Mouse (Mus musculus) kidney, postnatal 10 days (tissue): ENCODE results near the gene Cwc22.
"Not testable (repeated sequence)": the region's sequence is repeated elsewhere in the genome, so short reads cannot be mapped to it uniquely, and the experiment has no call there.

ENCODE experiments used
- DNase-seq: peaks from one replicate; pipeline ENCODE4 v3.0.0; 2021; ENCODE audit warnings: mixed read lengths

Cwc22 gene

DNA sequence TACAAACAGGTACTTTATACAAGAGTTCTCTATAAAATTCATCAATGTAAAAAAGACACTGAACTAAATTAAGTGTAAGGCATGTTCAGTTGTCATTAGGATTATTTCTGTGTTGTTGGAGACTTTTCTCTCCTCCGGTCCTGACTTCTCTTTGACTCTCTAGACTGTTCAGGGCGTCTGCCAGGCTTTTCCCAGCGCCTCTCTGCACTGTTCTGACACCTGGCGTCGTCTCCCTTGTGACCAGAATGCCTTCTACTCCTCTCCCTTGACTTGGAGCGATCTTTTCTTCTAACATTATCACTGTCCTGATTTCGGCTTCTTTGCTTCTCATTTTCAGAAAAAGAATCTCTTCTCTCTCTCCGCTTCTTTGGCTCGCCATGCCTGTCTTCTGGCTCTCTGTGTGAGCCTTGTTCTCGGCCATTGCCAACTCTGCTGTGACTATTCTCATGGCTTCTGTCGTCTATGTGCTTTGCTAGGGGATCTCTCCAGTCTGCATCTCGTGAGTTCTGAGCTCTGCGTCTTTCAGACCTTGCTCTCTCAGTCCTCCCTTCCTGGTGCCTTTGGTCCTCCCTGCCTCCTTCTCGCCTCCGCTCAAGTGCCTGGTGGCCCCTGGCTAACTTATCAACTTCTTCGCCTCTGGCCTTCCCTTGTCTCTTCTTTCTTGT lies 50.1 kb downstream of the Cwc22 start:
- not testable (repeated sequence) for DNase-seq

DNA sequence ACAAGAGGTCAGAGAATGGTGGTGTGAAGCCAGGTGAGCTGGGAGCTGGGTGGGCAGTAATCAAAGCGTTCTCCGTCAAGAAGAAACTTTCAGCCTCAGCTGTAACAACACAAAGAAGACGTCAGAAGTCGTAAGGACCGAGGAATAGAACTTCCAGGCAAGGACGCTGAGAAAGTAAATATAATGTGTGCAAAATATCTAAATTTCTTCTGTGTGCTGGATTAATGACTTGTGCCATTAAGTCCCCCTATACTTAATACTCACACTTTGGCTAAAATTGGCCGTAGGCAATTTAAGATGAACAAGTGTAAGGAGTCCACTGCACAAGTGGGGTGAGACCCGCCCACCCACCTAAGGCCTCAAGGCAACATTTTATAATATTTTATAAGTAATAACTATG lies 51.3 kb downstream of the Cwc22 start:
- DNase-seq: no peak

DNA sequence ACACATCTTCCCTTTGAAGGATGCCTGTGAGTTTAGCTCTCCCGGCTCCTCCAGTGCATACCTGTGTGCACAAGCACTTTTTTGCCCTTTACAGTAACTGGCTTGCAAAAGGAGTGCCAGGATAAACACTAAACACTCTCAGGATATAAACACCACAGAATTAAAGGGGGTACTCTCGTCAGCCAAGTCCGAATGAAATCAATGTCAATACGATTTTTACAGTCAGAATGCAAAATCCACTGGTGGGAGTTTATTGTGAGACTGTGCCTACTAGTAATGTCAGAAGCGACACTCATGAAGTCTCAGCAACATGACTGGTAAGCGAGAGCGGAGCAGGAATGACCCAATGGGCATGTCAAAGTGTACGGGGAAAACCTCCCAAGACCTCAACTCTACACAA lies 52.7 kb downstream of the Cwc22 start:
- DNase-seq: no peak

DNA sequence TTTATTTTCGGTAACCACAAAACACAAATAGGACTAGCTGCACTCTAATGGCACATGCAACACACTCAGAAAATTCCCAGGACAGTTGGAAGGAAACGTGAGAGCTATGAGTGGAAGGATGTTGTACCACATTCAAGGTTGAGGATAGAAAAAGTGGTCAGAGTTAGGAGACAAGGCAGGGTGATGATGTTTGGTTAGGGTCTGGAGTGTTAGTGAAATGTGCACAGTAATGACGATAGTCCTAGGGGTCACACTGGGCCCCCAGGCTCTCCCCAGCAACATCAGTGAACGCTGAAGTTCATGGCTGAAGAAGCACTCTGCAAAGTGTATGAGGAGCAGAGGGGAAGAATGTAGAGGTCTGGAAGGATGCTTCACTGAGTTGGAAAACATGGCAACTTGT lies 53.6 kb downstream of the Cwc22 start:
- DNase-seq: no peak

DNA sequence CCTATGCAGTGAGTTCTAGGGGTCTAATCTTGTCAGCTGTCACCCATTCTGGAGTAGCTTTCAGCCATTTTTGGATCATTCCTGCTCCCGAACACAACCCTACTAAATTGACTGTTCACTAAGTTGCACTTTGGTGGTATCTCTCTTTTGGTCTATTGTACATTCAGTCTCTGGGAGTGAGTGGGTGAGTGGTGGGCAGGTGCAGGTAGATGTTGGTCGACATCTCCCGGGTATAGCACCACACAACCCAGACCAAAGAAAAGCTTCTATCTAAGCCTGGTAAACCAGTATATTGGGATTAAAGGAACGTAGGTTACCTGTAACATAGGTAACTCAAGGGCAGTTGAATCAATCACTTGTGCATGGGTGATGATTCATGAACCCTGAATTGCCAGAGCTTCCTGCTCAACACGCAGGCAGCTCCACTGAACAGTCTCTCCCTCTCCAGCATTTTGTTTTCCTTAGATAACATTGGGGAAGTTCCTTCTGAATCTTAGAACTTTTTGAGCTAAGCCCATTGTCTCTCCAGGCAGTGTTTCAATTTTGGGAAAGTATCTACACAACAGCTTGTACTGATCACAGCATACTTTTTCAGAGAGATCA lies 55.2 kb downstream of the Cwc22 start:
- DNase-seq: no peak

DNA sequence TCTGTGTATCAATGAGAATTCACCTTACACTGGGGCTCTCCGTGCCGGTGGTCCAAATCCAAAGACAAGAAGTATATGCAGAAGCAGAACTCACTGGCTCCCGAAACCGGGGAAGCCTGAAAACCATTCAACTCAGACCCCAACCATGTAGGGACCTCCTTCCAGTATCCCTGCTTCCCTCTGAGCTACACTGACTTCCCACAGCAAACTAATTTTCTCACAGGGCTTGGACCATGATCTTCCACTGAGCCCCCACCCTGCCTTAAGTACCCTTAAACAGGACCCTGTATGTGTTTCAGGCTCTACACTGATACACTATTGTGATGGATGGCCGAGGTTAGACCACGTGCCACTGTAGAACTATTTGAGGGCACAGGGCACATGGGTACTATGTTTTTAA lies 56.2 kb downstream of the Cwc22 start:
- DNase-seq: no peak

DNA sequence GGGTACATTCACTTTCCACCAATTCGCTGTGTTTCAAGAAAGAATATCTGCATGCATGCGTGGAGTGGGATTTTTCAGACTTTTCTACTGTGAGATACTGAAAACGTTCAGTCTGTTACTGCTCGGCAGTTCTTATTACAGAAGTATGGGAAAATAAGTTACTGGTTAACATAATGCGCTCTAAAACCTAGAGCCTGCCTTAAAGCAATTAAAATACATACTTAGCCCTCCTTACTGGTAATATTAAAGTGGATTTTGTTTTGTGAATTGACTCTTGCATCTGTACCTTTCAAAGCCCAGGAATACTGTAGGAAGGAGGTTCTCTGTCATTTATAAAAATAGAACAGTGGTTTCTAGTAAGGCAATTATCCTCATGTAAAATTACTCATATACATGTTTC lies 56.8 kb downstream of the Cwc22 start:
- no peak for DNase-seq

DNA sequence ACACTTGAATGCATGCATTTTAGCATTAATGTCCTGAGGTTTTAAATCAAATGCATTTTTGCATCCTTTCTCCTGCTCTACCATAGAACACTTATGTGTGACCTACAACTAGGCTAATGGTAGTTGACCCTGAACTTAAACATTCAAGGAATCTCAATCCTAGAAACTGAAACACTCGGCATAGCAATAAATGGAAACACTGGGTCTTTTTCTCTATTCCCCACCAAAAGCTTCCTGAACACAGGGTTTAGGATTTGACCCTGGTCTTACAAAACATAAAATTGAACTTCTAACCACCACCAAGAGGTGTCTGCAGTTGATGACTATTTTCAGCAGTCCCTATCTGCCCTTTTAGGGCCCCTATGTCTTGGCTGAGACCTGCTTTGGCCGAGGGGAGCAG lies 57.3 kb downstream of the Cwc22 start:
- DNase-seq: no peak

DNA sequence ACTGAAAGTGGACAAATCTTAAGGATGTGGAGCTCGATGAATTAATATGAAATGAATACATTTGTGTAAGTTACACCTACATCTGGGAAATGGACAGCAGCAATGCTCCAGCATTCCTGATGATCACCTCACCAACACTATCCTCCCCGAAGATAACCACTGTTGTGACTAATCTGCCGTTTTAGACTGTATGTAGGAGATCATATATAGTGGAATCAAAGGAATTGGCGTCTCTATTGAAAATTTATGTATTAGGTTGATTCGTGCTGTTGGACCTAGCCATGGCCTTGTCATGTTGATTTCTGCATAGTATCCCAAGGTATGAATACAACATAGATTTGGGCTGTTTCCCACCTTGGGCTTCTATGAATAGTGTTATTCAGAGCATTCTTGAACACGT lies 58.1 kb downstream of the Cwc22 start:
- no peak for DNase-seq

DNA sequence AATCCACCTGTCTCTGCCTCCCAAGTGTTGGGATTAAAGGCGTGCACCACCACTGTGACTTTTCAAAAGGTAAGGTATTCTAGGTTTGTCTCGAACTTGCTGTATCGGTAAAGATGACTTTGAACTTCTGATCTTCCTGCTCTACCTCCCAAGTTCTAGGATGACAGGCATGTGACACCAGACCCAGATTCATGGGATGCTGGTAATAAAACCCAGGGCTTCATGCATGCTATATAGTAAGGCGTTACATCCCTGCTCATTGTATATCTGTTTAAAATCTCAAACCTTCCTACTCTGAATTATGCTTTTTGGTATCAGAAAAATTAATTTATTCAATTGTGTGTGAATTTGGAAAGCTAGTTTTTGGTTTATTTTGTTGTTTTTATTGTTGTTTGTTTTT lies 59.0 kb downstream of the Cwc22 start:
- no peak for DNase-seq

DNA sequence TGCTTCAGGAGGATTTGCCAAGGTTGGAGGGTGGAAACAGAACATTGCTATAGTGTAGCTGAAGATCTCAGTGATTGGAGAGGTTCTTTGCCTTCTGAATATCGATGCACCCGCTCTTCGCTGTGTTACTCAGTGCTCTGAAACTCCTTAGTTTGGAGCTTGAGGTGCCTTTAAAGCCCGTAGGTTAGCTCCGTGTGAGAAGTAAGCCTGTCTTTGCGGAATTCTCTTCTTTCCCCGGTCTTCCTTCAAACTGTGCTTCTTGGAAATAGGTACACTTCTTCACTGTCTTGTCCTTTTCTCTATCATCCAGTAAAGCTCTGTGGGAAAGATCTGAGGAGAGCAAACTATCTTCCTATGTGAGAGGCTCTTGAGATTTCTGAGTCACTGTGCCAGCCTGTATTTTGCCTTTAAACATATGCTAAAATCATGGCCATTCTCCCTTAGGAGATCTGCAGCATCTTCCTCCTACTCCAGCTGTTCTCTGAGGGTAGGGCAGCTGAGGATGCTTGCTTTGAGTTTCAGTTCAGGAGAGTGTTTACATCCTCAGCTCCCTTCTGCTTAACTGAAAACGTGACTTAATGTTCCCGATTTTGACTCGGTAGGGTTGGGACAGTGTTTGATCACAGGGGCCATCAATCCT lies 60.6 kb downstream of the Cwc22 start:
- DNase-seq: no peak

DNA sequence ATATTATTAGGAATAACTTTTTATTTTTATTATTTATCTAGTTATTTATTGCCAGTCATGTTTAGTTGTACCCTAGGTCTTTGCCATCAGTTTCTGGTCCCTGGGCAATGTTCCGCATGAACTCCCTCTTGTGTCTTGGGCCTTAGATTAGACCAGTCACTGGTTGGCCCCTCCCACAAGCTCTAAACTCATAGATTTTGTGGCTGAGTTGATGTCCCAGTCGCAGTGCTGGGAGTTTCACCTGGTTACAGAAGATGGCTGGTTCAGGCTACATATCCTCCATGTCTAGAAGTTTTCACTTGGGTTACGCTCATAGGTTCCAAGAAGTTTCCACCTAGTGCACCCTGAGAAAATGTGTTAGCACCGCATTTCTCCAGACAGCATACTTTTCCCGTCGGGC lies 61.1 kb downstream of the Cwc22 start:
- no peak for DNase-seq

DNA sequence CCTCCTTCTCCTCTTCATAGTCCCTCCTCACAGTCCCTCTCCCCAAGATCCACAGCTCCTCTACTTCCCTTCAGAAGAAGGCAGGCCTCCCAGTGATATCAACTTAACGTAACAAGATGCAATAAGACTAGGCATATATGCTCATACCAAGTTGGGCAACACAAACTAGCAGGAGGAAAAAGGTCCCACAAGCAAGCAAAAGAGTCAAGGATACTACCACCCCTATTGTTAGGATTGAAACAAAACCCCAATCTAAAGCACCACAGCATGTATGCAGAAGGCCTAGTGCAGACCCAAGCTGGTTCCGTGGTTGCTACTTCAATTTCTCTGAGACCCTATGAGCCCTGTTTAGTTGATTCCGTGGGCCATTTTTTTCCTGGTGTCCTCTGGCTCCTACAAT lies 61.7 kb downstream of the Cwc22 start:
- no peak for DNase-seq

DNA sequence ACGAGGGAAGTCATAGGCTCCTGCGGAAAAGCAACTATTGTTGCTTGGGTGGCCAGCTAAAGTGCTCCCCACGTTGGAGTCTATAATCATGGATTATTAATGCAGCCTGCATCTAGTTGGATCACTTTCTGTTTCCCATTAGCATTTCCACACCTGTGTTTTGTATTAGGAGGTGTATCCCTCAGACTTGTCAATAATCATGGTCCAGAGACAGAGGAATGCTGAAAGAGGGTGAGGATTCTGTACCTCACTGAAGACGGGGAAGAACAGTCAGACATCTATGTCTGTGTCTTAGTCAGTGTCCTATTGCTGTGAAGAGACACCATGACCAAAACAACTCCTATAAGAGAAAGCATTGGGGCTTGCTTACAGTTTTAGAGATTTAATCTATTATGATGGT lies 63.2 kb downstream of the Cwc22 start:
- DNase-seq: no peak

DNA sequence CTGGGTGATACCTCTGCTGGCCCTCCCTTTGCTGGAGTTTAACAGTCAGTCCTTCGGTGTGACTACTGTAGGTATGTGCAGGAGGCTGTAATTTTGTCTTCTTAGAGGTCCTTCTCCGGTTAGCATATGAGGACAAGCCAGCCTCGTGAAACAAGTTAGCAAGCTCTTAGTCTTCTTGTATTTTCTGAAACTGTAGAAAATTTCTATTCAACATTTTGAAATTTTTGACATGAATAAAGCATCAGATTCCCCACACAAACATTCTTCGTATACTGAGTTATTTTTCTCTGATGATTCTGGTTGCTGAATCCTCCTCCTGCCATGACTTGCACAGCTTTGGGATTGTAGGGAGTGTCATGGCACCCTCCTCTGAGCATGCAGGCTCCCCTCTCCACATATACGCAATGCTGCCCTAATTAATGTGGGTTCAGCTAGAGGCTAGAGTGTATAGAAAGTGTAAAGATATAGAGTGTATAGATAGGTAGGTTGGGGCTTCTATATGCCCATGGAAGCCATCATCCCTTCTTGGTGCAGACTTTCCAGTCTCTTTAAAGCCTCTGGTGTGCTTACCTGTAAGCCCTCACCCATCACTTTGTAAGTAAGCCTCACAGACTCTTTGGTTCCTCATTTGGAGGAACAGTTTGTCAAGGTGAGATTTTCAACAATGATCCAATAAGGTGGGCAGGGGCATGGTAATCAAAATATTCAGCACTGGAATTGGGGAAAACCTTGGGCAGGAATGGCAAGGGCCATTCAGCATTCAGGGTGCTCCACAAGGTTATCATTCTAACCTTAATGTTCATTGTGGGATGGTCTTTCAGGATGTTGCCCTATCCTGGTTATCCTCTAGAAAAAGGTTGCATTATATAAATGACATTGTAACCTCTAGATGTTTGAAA lies 64.6 kb downstream of the Cwc22 start:
- DNase-seq: no peak

DNA sequence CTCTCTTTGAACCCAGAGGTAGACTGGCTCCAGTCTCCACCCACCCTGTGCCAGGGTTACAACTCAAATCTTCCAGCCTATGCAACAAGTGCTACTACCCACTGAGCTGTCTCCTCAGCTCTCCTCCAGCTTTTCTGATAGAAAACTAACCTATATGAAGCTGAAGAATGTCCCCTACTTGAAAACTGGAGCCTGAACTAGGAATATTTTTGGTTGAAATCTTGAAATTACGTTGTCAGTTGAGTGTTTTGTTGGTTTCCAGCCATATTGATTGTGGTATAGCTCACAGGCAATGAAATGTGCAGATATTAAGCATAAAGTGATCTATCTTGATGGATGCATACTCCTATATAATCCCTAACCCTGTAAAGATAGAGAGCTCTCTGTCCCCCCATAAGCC lies 65.8 kb downstream of the Cwc22 start:
- no peak for DNase-seq

DNA sequence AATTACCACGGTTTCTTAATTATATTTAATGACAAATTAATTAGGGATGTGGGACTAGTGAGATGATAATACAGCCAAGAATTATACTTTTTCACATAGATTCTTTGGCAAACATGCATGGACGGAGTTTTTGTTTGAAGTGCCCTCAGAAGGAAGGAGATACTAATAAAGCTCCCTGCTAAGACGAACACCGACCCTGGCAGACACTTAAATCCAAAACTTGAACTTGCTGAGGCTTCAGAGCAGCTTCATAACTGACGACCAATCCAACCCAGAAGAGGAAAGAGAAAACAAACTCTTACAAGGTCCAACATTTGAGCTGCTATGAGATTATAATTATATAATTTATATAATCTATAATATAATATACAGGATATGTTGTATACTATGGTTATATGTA lies 66.4 kb downstream of the Cwc22 start:
- DNase-seq: no peak

DNA sequence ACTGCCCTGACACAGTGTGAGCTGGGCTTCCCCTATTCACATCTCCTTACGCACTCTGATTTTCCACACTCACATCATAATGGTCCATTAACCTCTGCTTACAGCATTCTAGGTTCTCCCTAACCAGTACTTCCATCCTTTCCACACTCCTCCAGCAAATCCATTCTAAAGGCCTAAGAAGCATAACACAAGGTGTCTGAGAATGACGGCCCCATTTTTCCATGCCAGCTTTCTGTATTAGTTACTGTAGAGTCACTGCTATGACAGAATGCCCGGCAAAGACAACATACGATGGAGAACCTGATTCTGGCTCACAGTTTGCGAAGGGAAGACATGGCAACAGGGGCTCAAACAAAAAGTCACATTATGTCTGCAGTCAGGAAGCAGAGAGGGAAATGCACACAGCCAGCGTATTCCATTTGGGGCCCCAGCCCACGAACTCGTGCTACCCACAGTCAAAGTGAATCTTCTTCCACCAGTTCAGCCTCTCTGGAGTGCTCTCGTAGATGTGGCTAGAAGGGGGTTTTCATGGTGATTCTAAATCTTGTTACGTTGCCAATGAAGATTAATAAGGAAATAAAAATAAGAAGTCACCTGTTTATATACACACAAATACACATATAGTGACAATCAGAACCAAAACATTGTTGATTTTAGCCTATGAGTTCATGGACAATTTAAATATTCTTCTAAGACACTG lies 68.9 kb downstream of the Cwc22 start:
- no peak for DNase-seq

DNA sequence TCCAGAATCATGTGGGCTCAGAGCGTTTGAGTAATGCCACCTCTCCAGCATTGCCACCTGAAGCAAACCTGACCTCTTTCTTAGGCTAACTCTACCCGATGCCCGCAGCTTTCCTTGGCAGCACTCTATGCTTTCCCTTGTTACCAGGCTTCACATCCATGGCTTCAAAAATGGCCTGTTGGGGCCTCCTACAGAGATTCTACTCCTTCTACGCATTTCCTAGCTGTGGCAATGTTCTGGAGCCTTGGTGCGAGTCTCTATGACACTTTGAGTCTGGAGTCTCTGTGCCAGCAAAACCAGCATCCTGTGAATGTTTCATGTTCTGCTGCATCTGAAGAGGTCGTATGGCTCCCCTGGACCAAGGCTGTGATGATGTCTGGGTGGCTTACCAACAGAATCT lies 69.8 kb downstream of the Cwc22 start:
- no peak for DNase-seq

DNA sequence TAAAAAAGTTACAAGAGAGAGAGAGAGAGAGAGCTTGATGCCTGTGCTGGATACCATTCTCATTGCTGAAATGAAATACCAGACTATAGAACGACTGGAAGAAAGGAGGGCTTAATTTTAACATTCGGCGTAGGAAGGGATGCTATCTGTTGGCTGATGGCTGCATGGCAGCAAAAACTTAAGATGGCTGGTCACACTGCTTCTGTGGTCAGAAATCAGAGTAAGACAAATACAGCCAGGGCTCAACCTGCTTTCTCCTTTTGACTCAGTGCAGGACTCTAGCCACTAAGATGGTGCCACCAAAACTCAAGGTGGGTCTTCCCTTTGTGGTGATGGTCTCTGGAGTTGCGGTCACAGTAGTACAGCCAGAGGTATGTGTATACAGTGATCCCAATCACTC lies 70.7 kb downstream of the Cwc22 start:
- no peak for DNase-seq

DNA sequence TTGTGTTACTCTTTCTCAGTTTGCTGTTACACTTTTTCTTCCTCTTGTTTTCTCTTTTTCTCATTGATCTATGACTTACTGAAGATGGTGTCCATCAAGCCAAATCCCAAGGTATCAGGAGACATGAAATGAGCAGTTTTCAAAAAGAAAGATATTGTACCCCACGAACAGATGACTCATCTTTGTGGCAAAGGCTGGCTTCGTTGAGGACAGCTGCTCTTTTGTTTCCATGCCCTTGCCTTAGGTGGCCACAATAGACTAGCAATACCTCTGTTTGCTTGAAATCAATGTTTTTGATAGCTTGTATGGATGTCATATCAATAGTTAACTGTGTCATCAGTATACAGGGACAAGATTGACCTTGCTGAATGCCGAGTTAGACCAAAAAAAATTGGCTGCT lies 71.5 kb downstream of the Cwc22 start:
- no peak for DNase-seq

DNA sequence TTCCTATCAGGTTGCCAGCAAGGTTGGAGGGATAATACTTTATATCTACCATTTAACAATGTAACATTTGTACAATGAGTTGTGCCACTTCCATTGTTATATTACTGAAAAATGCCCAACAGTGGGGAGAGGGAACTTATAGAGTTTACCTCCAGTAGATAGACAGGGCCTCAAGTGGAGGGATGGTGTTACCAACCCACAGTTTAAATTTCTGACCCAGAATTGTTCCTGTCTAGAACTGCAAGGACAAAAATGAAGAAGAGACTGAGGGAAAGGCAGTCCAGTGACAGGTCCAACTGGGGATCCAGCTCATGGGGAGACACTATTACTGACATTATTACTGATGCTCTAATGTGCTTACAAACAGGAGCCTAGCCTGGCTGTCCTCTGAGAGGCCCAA lies 72.4 kb downstream of the Cwc22 start:
- no peak for DNase-seq

DNA sequence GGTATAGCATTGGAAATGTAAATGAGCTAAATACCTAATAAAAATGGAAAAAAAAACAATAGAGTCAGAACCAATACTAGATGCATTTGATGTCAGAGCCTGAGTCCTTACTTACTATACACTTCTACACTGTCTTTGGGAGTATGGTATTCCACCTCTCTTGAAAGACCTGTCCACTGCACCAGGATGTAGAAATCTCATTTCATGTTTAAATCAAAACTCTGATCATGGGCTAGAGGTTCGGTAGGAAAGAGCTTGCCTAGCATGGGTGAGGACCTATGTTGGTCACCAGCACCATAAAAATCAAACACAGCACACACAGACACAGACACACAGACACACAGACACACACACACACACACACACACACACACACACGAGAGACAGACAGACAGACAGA lies 73.5 kb downstream of the Cwc22 start:
- DNase-seq: no peak
